Mouse (Mus musculus) mesoderm, embryonic 11.5 days (tissue): ENCODE measurements at regions not wholly inside any gene's neighbourhood (a gene's known extent, or its start where the extent isn't known, plus 50 kb on each side); places are given as distances from the start of the nearest gene placed in this dataset.

Experiments used
- DNase-seq: peaks from one replicate; pipeline ENCODE4 v3.0.0-alpha.2; 2012; ENCODE audit warnings: low read depth, low spot score

GRCm38 (mm10) chr2:98263641-98264040 lies 398.4 kb upstream of the Gm10801 start:
- DNase-seq = no peak

DNA sequence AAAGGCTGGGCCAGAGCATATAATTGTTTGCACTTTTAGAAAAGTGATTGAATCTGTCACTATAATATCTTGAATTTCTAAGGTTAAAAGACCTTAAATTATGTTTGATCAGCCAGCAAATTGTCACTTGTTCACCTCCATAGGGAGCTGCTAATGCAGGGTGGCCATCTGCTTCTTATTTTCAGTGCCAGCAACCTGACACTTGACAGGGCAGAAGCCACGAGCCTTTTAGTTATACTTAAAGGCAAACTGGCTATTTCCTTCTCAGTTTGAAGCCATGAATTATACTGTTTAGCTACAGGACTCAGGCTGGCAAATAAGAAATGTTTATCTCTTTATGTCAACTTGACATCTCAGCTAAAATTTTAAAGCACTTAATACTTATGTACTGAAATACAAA lies 392.5 kb upstream of the Gm10801 start:
- DNase-seq = peak; percentile 3

- no peak for DNase-seq
These were observed 375.2 kb upstream of the Gm10801 start for GRCm38 (mm10) chr2:98286796-98287352.

DNA sequence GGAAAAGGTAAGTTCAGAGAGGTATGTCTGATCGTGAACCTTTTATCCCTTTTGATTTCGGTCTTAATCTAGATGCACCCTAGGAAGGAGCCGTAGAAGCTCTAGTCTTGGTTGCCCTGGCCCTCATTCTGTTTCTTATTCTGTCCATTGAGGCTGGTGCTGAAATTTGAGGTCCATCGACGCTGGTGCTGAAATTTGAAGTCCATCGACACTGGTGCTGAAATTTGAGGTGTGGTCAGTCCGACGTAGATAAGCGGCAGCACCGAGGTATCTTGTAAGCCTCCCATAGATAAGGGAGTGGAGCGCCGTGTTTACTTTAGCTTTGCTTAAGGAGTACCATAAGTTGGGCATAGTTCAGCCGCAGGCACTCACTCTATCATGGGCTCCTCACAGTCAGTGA lies 332.0 kb upstream of the Gm10801 start:
- DNase-seq = peak; percentile 4

GRCm38 (mm10) chr2:98354200-98354599 lies 307.8 kb upstream of the Gm10801 start:
- DNase-seq = no peak

DNA sequence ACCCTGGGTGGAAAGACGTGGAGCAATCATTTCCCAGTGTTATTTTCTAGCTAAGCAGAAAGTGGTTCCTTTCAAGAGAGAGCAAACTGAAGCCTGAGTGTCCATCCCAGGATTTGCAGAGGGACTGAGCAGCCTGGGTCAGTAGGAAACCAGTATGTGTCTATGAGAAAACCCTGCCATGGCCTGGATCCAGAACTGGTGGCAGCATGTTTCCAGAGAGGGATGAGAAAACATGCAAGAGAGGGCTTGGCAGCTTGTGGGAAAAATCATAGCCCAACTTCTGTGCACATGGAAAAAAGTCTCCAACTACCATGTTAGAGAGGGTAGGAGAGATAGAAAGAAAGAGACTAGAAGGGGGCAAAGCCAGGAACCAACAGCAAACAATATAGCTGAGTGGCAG lies 282.8 kb upstream of the Gm10801 start:
- DNase-seq = no peak
